Mouse (Mus musculus): ENCODE data around the gene Rasl12.

GRCm38 (mm10) chr9:65407861-65408260 is 9.6 kb downstream of the Rasl12 start:
- no peak for TF ChIP-seq CTCF (IDR thresholded peaks at IDR 0.05; ENCODE audit: low read depth)
- TF ChIP-seq EP300 (IDR thresholded peaks at IDR 0.05; ENCODE audit: low read depth), result no peak
